Mouse (Mus musculus) liver, postnatal 0 days (tissue): ENCODE results near the gene Mall.

Experiments used
- CTCF ChIP-seq: sonication (generic); IDR thresholded peaks from 2 replicates; pipeline ENCODE4 v1.5.1; 2016; ENCODE audit warnings: antibody characterized with exemption, low read depth
- EP300 ChIP-seq: IDR thresholded peaks from 2 replicates; pipeline ENCODE4 v1.6.1; 2016; ENCODE audit warnings: antibody characterized with exemption, low read depth, mild to moderate bottlenecking

- TF ChIP-seq CTCF = no peak
- TF ChIP-seq EP300 = no peak
Observed at GRCm38 (mm10) chr2:127748316-127748715, 18.6 kb upstream of the Mall start.
